Mouse (Mus musculus) kidney, postnatal 10 days (tissue): Measurements from ENCODE around the gene Ifi47.
"Not testable (repeated sequence)": the region's sequence is repeated elsewhere in the genome, so short reads cannot be mapped to it uniquely, and the experiment has no call there.

Experiments
- DNase-seq: peaks from one replicate; pipeline ENCODE4 v3.0.0; 2021; ENCODE audit warnings: mixed read lengths

Ifi47 gene

DNA sequence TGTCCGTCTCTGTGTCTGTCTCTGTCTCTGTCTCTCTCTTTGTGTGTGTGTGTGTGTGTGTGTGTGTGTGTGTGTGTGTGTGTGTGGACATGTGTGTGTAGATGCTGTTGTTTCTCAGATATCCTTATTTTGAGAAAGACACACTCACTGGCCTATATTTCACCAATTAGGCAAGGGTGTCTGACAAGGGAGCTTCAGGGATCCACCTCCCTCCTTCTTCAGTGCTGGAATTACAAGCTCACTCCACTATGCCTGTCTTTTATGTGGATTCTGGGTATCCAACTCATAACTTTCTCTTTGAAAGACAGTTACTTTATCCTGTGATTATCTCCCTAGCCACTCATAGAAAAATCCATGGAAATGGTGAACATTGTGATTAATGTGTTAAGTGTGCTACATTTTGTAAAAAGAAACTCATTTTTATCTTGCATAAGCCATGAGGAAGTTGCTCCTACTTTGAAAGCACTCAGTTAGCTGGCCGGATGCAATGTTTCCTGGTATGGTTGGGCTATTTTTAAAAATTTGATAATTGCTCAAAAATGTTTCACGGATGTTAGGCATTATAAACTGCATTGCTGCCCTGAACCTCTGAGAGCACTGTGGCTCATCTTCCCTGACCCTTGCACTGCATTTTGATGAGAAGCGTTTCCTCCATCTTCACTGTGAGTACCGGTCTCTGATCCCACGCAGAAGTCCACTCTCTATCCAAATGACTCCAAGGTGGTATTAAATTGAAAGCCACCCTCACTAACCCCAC is at the start of gene Ifi47:
Gene Ifi47, plus strand, starts transcription at position 587 of the 757 bp plus-strand sequence.
- peak; percentile 27 for DNase-seq

DNA sequence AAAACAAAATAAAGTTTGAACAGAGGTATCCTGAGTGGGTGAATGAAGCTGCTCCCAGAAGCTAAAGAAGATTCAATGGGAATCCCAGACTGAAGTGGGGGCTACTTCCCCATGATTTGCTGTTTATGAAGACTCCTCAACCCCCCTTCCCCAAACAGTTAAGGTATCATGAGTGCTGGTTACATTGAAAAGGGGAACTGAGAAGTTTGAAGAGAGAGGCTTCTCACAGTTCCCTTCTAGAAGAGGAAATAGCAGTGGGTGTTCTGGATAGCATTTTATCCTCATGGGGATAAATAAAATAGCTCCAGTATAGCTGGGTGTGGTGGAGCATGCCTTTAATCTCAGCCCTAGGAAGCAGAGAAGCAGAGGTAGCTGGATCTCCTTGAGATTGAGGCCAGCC is 26.3 kb upstream of the Ifi47 start:
- not testable (repeated sequence) for DNase-seq

- DNase-seq = not testable (repeated sequence)
Observed at GRCm38 (mm10) chr11:49051093-49051891, 25.1 kb upstream of the Ifi47 start, which contains the start of gene 9930111J21Rik2. Gene 9930111J21Rik2 (minus strand): TSS chr11:49051242.

DNA sequence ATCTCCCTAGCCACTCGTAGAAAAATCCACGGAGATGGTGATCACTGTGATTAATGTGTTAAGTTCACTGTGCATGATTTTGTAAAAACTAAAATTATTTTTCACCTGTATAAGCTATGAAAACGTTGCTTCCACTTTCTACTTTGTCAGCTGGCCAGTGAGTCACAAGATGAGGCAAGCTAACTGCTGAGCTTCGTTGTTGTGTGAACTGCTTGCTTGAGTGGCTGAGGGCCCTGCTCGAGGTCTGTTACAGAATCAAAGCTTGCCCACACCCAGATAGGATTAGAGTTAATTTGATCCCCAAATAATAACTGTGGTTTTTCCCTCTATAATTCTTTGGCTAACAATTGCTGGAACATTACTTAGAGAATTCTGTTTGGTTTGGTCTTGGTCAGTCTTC is 24.5 kb upstream of the Ifi47 start:
- DNase-seq = not testable (repeated sequence)

DNA sequence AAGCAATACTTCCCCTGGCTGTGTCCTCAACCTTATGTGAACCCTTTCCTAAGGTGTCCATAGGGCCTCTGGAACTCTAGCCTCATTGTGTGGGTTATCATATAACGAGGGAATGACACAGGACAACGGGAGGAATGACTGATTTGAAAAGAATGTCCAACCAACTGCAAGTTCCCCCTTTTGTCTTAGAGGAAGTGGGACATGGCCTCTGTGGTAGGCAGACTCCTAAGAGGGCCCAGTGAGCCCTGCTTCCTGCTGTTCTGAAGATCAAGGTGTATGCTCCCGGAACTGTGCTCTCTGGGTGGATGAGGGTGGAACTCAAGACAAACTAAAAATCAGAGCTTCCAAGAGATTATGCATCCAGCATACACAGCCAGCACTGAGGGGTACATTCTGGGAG is 16.3 kb upstream of the Ifi47 start:
- not testable (repeated sequence) for DNase-seq

GRCm38 (mm10) chr11:49061865-49062264 is 14.5 kb upstream of the Ifi47 start:
- DNase-seq = not testable (repeated sequence)

- DNase-seq = not testable (repeated sequence)
Observed at GRCm38 (mm10) chr11:49063713-49064469, 12.5 kb upstream of the Ifi47 start, which contains the start of gene Tgtp2. Gene Tgtp2 (minus strand): TSS chr11:49064206.

- DNase-seq = no peak
Observed at GRCm38 (mm10) chr11:49068358-49068757, 8.0 kb upstream of the Ifi47 start.

GRCm38 (mm10) chr11:49077012-49077411 is 625 bp downstream of the Ifi47 start:
- DNase-seq = no peak

GRCm38 (mm10) chr11:49078719-49079118 is 2.3 kb downstream of the Ifi47 start:
- DNase-seq = no peak

- DNase-seq = no peak
Observed at GRCm38 (mm10) chr11:49080636-49081035, 4.2 kb downstream of the Ifi47 start.

DNA sequence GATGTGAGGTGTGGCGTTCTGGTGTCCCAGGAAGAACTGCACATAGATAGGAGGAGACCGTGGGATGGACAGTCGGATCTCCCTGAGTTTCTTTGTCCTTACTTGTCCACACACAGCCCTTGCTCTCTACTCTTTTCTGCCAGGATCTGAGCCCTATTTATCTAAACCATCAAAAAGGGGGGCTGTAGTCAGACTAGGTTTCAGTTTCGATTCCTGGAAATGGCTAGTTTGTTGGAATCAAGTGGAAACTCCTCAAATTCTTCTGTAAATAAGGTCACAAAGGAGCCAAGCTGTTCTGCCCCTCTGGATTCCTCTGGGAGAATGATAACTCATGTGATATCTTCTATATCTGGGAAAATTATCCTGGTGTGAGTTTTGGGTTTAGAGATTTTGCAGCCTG is 5.0 kb downstream of the Ifi47 start:
- DNase-seq = no peak

DNA sequence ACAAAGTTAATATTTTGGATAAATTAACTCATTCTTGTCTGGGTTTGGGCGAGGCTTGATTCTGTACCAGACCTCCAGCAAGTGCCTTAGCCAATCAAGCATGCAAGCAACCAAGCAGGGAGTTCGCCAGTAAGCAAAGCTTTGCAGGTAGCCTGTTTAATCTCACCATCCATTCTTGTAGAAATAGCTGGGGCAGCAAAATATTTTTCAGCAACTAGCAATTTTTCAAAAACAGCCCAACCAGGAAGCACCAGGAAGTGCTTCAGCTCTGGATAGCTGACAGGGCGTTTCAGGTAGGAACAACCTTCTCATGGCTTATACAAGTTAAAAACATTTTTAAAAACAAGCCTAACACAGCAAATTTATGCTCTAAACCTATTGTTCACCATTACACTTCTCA is 5.5 kb downstream of the Ifi47 start:
- no peak for DNase-seq

DNA sequence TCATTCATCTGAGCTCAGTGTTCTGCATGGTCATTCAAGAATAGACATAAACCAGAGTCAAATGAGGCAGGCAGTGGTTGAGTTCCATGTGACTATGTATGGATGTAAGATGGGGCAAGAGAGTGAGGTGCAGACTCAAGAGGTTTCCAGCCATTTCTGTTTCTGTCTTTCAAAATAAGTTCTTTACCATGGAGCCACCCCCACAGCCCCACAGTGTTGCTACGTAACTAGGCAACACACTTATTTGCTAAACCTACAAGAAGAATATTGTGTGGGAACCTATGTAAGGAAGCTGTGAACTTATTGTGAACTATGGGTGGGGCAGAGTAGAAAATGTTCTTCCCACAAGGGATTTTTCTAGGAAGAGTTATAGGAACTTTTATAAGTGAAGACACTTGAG is 6.8 kb downstream of the Ifi47 start:
- DNase-seq = no peak

DNA sequence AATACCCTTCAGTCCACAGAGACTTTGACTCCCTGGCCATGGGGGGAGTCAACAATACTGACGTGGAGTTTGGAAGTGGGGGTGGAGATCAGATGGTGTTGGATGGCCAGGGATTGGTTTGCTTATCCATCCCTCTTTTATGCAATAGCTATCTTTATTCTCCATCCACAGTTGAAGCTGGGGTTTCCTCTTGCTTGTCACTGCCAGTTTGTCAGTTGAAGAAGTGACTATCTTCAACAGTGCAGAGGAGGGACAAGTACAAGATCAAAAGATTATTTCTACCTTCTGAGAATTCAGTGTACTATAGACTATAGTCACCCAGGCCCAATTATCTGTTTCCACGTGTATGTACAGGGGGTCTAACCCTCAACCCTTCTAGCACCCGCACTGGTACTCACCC is 7.4 kb downstream of the Ifi47 start:
- DNase-seq = no peak

DNA sequence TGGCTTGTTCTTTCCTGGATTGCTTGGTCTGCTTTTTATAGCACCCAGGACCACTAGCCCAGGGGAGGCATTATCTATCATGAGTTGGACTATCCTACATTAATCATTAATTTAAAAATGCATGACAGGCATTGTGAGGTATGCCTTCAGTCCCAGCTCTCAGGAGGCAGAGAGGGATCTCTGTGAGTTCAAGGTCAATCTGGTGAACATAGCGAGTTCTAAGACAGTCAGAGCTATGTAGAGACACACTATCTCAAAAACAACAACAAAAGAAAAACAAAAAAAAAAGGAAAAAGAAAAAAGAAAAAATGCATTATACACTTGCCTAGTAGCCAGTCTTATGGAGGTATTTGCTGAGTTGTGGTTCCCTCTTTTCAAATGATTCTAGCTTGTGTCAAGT is 8.0 kb downstream of the Ifi47 start:
- no peak for DNase-seq

DNA sequence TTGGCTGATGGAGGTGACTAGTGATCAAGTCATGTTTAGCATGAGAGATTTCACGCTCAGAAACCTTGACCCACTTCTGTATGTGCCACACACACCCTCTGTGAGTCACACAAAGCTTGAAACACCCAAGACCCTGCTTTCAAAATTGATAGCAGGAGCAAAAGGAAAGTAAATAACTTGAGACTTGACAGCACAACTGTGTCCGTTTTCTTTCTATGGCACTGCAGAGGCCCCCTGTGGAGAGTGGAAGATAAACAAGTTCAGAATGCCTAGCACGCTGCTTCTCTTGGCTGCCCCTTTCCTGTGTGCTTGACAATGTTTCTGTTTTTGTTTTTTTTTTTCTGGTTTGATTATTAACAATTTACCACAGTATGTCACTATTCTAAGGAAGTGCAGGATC is 8.5 kb downstream of the Ifi47 start:
- peak; percentile 45 for DNase-seq

- DNase-seq = no peak
Observed at GRCm38 (mm10) chr11:49086858-49087361, 10.5 kb downstream of the Ifi47 start.

DNA sequence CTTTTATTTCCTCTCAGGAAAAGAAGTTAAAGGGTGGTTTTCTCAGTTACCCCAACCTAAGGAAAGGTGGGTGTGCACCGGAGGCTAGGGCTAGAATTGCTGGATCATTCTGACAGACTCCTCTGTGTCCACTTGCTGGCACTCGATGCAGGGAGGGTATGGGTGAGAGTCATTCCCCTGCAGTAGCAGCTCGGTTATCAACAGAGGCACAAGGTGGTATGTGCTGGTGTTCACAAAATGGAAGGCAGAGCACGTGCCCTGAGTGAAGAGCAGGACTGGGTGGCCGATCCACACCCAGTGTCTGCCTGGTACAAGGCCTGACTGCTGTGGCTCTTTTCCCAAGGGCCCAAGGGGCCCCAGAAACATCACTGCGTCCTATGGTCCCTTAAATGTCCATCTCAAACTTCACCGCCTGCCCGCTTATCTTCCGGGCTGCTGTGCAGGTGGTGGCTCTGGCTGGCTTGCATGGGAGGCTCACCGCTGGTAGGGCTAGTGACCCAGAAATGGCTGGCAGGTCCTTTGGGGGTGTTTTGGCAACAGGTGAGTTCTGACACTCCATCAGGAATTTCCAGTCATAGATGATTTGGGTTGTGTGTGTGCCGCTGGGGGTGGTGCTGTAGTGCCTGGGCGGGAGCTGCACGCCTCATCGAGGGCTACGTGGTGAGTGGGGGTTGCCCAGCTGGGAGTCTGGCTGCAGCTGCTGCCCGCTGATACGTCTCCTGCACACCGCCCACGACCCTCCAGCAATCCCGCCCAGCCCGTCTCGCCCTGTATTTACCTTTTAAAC is 11.6 kb downstream of the Ifi47 start:
- DNase-seq = peak; percentile 43

GRCm38 (mm10) chr11:49088990-49089652 is 12.7 kb downstream of the Ifi47 start:
- no peak for DNase-seq

DNA sequence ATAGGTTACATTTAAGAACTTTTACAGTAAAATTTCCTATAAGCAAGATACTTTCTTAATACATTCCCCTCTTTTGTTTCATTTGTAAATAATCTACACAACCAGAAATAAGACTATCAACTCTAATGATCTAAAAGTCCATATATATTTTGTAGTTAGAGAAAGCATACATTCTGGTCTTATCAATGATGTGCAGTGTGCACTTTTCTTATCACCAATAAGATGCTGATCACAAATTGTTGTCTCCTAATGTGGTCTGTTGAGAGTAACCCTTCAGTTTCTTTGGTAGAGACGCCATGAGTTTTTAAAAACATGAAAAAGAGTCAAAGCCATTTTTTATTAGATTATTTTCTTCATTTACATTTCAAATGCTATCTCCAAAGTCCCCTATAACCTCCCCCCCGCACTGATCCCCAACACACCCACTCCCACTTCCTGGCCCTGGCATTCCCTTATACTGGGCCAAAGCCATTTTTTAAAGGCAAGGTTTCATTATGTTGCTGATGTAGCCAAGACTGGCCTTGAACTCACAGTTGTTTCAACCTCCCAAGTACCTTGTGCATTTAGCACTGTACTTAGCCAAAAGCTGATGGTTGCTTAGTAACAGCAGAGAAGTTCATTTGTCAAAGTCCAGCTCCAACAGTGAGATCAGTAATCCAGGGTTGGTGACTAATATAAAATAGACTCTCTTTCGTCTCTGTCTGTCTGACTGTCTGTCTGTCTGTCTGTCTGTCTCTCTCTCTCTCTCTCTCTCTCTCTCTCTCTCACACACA is 13.5 kb downstream of the Ifi47 start:
- no peak for DNase-seq
